Mouse (Mus musculus) lung, postnatal 0 days (tissue): ENCODE results near the gene Gm10277.

Source experiments
- CTCF ChIP-seq: IDR thresholded peaks from 2 replicates; pipeline ENCODE4 v1.5.1; 2016; ENCODE audit warnings: antibody characterized with exemption, mild to moderate bottlenecking
- EP300 ChIP-seq: IDR thresholded peaks from 2 replicates; pipeline ENCODE4 v1.6.1; 2016; ENCODE audit warnings: antibody characterized with exemption, mild to moderate bottlenecking, control low read depth

- TF ChIP-seq CTCF (no peak), EP300 (no peak)
These were observed 20.5 kb upstream of the Gm10277 start for GRCm38 (mm10) chr11:77808051-77808465.
